Mouse (Mus musculus) T-helper 2 cell (primary cell): ENCODE data around the gene Kantr.
"Not testable (repeated sequence)": the region's sequence is repeated elsewhere in the genome, so short reads cannot be mapped to it uniquely, and the experiment has no call there.

Experiments used
- in situ Hi-C: fragments of 300-600 bp; cut with MboI, MseI; formaldehyde crosslinking; loops from one replicate; pipeline ENCODE4 v1.15.1; 2025; ENCODE audit warnings: high pct_unique_total_duplicates

The Kantr gene

GRCm38 (mm10) chrX:152326996-152327688 is at the start of gene Kantr:
Kantr (minus strand) TSS chrX:152327495.
- in situ Hi-C loops = loop anchor here (5.0 kb wide), 1 partner anchor 95 kb away; the partner anchor contains the start of gene Kdm5c

- in situ Hi-C loops = no loop called here
Measured at GRCm38 (mm10) chrX:152368397-152369273, 41.3 kb upstream of the Kantr start, which contains the start of gene Gpr173. Gpr173 (minus strand) TSS chrX:152368704.

- in situ Hi-C loops = no loop called here
Measured at GRCm38 (mm10) chrX:152368054-152368396, 40.7 kb upstream of the Kantr start.

GRCm38 (mm10) chrX:152366418-152366817 is 39.1 kb upstream of the Kantr start:
- in situ Hi-C loops = no loop called here

GRCm38 (mm10) chrX:152352553-152353153 is 25.4 kb upstream of the Kantr start:
- in situ Hi-C loops = no loop called here

GRCm38 (mm10) chrX:152347041-152347440 is 19.7 kb upstream of the Kantr start:
- in situ Hi-C loops = no loop called here

GRCm38 (mm10) chrX:152346587-152346986 is 19.3 kb upstream of the Kantr start:
- in situ Hi-C loops = no loop called here

- in situ Hi-C loops = no loop called here
Measured at GRCm38 (mm10) chrX:152342903-152343302, 15.6 kb upstream of the Kantr start.

GRCm38 (mm10) chrX:152342358-152342901 is 15.1 kb upstream of the Kantr start, which contains the start of gene Tspyl2:
Tspyl2 (minus strand) TSS chrX:152342425.
- in situ Hi-C loops = no loop called here

GRCm38 (mm10) chrX:152341496-152341895 is 14.2 kb upstream of the Kantr start:
- in situ Hi-C loops = no loop called here

GRCm38 (mm10) chrX:152336546-152337332 is 9.4 kb upstream of the Kantr start:
- in situ Hi-C loops = no loop called here

- in situ Hi-C loops = not testable (repeated sequence)
Measured at GRCm38 (mm10) chrX:152336123-152336522, 8.8 kb upstream of the Kantr start.

- in situ Hi-C loops = loop anchor here (5.0 kb wide), 1 partner anchor 97 kb away; the partner anchor contains the start of gene Kdm5c
Measured at GRCm38 (mm10) chrX:152329400-152329799, 2.1 kb upstream of the Kantr start.

- in situ Hi-C loops = loop anchor here (5.0 kb wide), 1 partner anchor 95 kb away; the partner anchor contains the start of gene Kdm5c
Measured at GRCm38 (mm10) chrX:152327689-152328052, 376 bp upstream of the Kantr start.

GRCm38 (mm10) chrX:152323584-152323983 is 3.7 kb downstream of the Kantr start:
- in situ Hi-C loops = no loop called here

GRCm38 (mm10) chrX:152322776-152323175 is 4.5 kb downstream of the Kantr start:
- in situ Hi-C loops = no loop called here

GRCm38 (mm10) chrX:152320535-152320934 is 6.8 kb downstream of the Kantr start:
- in situ Hi-C loops = no loop called here

GRCm38 (mm10) chrX:152307942-152308341 is 19.4 kb downstream of the Kantr start:
- in situ Hi-C loops = no loop called here

GRCm38 (mm10) chrX:152307371-152307770 is 19.9 kb downstream of the Kantr start:
- in situ Hi-C loops = no loop called here

GRCm38 (mm10) chrX:152306224-152306623 is 21.1 kb downstream of the Kantr start:
- in situ Hi-C loops = no loop called here

- in situ Hi-C loops = not testable (repeated sequence)
Measured at GRCm38 (mm10) chrX:152287026-152287425, 40.3 kb downstream of the Kantr start.
